Mouse (Mus musculus) hindbrain, postnatal 0 days (tissue): ENCODE measurements around the gene Hk1. TPM values are rescaled to one million over a fixed set of nuclear protein-coding genes. Genes with fewer than 3 reads are reported as not detected.
A peak's percentile ranks its signal among the peaks of the same experiment; 100 is the strongest.

Experiments used
- ATAC-seq: fragments of 200-750 bp; cut with Nextera tagmentation; 2 replicates; pipeline ENCODE4 v1.8.0; 2017; ENCODE audit warnings: mild to moderate bottlenecking, moderate TSS enrichment, moderate library complexity
- DNase-seq: peaks from one replicate; pipeline ENCODE4 v3.0.0-alpha.2; 2015; ENCODE audit warnings: low spot score
- H3K27ac ChIP-seq: fragments of 300-500 bp; sonication (generic); 2 replicates; pipeline ENCODE4 v1.5.1; 2014; ENCODE audit warnings: mild to moderate bottlenecking
- H3K27me3 ChIP-seq: fragments of 300-500 bp; sonication (generic); 2 replicates; pipeline ENCODE4 v1.6.1; 2014; ENCODE audit warnings: low read length, mixed read lengths; ENCODE audit not compliant: insufficient read depth
- H3K36me3 ChIP-seq: fragments of 300-500 bp; sonication (generic); 2 replicates; pipeline ENCODE4 v1.6.1; 2014; ENCODE audit warnings: low read length, mixed read lengths; ENCODE audit not compliant: insufficient read depth
- H3K4me1 ChIP-seq: fragments of 300-500 bp; sonication (generic); 2 replicates; pipeline ENCODE4 v1.6.1; 2014; ENCODE audit warnings: antibody characterized with exemption, low read length, mixed read lengths; ENCODE audit not compliant: insufficient read depth
- H3K4me2 ChIP-seq: fragments of 300-500 bp; sonication (generic); 2 replicates; pipeline ENCODE4 v1.6.1; 2014; ENCODE audit warnings: low read depth, mild to moderate bottlenecking, low read length, moderate library complexity, mixed read lengths
- H3K4me3 ChIP-seq: fragments of 300-500 bp; sonication (generic); 2 replicates; pipeline ENCODE4 v1.5.1; 2014; ENCODE audit warnings: low read length
- H3K9ac ChIP-seq: fragments of 300-500 bp; sonication (generic); replicated peaks from 2 replicates; pipeline ENCODE4 v1.6.1; 2014; ENCODE audit warnings: mild to moderate bottlenecking, low read length, moderate library complexity, mixed read lengths
- H3K9me3 ChIP-seq: fragments of 300-500 bp; sonication (generic); 2 replicates; pipeline ENCODE4 v1.6.1; 2016; ENCODE audit warnings: low read length, mixed read lengths
- CTCF ChIP-seq: IDR thresholded peaks from 2 replicates; pipeline ENCODE4 v1.5.1; 2016; ENCODE audit warnings: antibody characterized with exemption, control low read depth, low read depth
- WGBS: fragments of 180-500 bp; shearing (Covaris S2); extraction: QIAGEN DNeasy Blood & Tissue Kit; methylation state at CpG from one replicate; pipeline ENCODE4 v1.1.7; 2014; 5-methylcytosine and 5-hydroxymethylcytosine counted together
- polyA plus RNA-seq: library from polyadenylated mRNA; unstranded; fragments of >200 nt; fragmentation: Nextera tagmentation; extraction: Ambion mirVana; gene quantifications from 2 replicates; pipeline ENCODE4 v1.2.1, GENCODE M21; 2015
- total RNA-seq: library from RNA; depleted of rRNA; stranded (reverse); fragments of >200 nt; gene quantifications from 2 replicates; pipeline ENCODE4 v1.2.3, GENCODE M21; 2014

Gene Hk1
- total and polyA plus RNA-seq, 2 experiments from 2014 or later: 99.6 to 144 TPM

DNA sequence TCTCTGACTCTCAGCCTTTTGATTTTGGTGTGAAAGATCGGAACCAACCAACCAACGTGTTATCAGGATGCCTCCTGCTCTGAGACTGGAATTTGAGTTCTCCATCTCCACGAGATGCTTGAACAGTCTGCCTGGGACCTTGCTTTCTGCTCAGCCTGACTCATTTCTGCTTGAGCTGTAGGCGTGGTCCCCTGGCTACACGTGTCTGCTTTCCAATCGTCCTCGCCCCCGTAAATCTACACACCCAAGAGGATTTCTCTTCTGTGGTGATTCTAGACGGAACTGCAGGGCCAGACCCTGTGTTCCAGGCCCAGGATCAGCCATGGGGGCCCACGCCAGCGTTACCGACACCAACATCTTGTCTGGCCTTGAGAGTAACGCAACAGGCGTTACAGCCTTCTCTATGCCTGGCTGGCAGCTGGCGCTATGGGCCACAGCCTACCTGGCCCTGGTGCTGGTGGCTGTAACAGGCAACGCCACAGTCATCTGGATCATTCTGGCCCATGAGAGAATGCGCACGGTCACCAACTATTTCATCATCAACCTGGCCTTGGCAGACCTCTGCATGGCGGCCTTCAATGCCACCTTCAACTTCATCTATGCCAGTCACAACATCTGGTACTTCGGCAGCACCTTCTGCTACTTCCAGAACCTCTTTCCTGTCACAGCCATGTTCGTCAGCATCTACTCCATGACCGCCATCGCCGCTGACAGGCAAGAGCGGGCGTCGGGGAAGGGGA is 127.0 kb downstream of the Hk1 start:
- TF ChIP-seq CTCF: no peak
- Histone ChIP-seq H3K27ac (no peak overlapping the region), H3K27me3 (no peaks in the 10 kb centered on the region), H3K36me3 (no peaks in the 10 kb centered on the region), H3K4me1 (peaks cover 5% of the 10 kb centered on the region; the same call in 1 of the 2 replicates), H3K4me2 (no peak overlapping the region), H3K9ac (no peak overlapping the region), H3K4me3 (no peak overlapping the region), H3K9me3 (no peaks in the 10 kb centered on the region)
- no peak for ATAC-seq
- DNase-seq: no peak
- WGBS: 89% methylated on average over 27 of the region's 27 CpGs

DNA sequence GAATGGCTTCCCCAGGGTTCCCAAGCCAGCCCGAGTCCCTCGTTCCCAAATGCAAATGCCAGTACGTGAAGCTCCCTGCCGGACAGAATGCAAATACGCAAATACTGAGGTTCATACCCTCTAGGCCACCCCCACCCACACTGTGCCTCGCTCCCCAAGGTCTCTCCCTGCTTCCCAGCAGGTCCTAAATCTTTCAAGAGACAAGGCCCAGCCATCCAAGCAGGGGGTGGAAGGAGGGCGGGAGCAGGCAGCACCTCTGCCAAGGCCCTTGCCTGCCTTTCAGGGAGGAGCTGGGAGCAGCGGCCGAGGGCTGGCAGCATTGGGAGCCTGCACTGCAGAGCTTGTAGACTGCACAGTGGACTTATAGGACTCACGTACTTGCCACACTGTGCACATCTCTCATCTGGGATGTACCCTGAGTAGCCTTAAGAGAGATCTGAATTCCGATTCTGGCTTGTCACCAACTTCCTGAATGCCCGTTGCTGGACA is 127.7 kb downstream of the Hk1 start, which contains the start of gene Tacr2:
Gene Tacr2, plus strand, starts transcription at position 439 of the 489 bp plus-strand sequence.
- Histone ChIP-seq H3K4me2 (no peak within 1 kb of the TSS), H3K27me3 (no peaks in the 10 kb centered on the region), H3K4me3 (no peak within 1 kb of the TSS), H3K4me1 (peaks cover 5% of the 10 kb centered on the region; the same call in 1 of the 2 replicates), H3K9ac (no peak within 1 kb of the TSS), H3K36me3 (no peaks in the 10 kb centered on the region), H3K27ac (no peak within 1 kb of the TSS), H3K9me3 (no peaks in the 10 kb centered on the region)
- 42% methylated on average over 12 of the region's 12 CpGs for WGBS
- no peak for ATAC-seq
- TF ChIP-seq CTCF: no peak
- no peak for DNase-seq

DNA sequence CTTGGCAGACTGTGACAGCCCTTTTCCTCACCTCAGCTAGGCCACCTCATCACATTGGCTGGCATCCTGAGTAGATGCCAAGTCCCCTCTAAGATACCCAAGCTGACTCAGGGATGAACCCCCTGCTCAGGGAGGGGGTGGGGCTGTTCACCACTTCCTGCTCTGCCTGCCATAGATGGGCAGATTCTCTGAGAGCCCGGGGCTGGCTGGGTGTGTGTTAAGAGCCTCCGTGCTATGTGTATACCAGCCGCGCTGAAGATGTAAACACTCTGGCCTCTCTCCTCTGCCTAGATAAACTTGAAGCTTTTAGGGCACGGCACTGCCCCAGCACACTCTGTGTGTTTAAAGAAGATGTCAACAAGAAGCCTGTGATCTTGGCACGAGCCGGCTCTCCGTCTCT is 131.9 kb downstream of the Hk1 start:
- Histone ChIP-seq H3K27me3 (no peaks in the 10 kb centered on the region), H3K36me3 (no peaks in the 10 kb centered on the region), H3K4me1 (peaks cover 5% of the 10 kb centered on the region; the same call in 1 of the 2 replicates), H3K27ac (no peak overlapping the region), H3K4me3 (no peak overlapping the region), H3K4me2 (no peak overlapping the region), H3K9ac (no peak overlapping the region), H3K9me3 (no peaks in the 10 kb centered on the region)
- ATAC-seq (no peak), DNase-seq (no peak)
- no peak for TF ChIP-seq CTCF
- WGBS: 40% methylated on average over 8 of the region's 8 CpGs

DNA sequence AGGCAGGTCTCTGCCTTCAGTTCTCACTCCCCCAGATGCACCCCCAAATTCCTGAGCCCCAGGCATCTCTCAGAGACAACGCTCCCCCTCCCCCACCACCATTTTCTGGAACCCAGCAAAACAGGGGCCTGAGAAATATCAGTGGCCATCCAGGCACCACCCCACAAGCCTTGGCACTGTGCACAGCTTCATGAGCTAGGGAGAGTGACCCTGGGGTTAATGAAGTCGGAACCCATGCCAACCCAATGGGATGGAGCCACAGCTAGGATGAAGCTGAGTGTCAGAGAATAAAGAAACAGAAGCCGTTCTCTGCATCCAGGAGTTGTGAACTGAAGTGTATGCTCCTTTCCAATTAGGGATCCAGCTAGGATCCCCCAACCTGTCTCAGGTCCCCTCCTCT is 132.6 kb downstream of the Hk1 start:
- Histone ChIP-seq H3K27ac (no peak overlapping the region), H3K27me3 (no peaks in the 10 kb centered on the region), H3K4me3 (no peak overlapping the region), H3K9me3 (no peaks in the 10 kb centered on the region), H3K9ac (no peak overlapping the region), H3K36me3 (no peaks in the 10 kb centered on the region), H3K4me2 (no peak overlapping the region), H3K4me1 (peaks cover 5% of the 10 kb centered on the region; the same call in 1 of the 2 replicates)
- DNase-seq: peak; percentile 51
- TF ChIP-seq CTCF: no peak
- 47% methylated on average over 3 of the region's 3 CpGs for WGBS
- no peak for ATAC-seq

GRCm38 (mm10) chr10:62244067-62244466 is 135.6 kb downstream of the Hk1 start:
- H3K27me3 ChIP-seq: no peaks in the 10 kb centered on the region
- TF ChIP-seq CTCF: no peak
- no peaks in the 10 kb centered on the region for H3K9me3 ChIP-seq
- H3K27ac ChIP-seq: no peak overlapping the region
- DNase-seq: no peak
- no peak for ATAC-seq
- no peak overlapping the region for H3K9ac ChIP-seq
- H3K4me2 ChIP-seq: no peak overlapping the region
- H3K36me3 ChIP-seq: no peaks in the 10 kb centered on the region
- WGBS: 91% methylated on average over 9 of the region's 9 CpGs
- H3K4me1 ChIP-seq: peaks cover 5% of the 10 kb centered on the region; the same call in 1 of the 2 replicates
- no peak overlapping the region for H3K4me3 ChIP-seq

- TF ChIP-seq CTCF: peak; percentile 77
- H3K27me3 ChIP-seq: no peaks in the 10 kb centered on the region
- no peak overlapping the region for H3K9ac ChIP-seq
- H3K4me3 ChIP-seq: no peak overlapping the region
- H3K4me1 ChIP-seq: peaks cover 3% of the 10 kb centered on the region; the same call in 1 of the 2 replicates
- no peak overlapping the region for H3K4me2 ChIP-seq
- DNase-seq (peak; percentile 76), ATAC-seq (0 out of 2 replicates have a peak, but pooled peaks have one; percentile 39)
- H3K9me3 ChIP-seq: no peaks in the 10 kb centered on the region
- no peaks in the 10 kb centered on the region for H3K36me3 ChIP-seq
- 56% methylated on average over 13 of the region's 13 CpGs for WGBS
- no peak overlapping the region for H3K27ac ChIP-seq
Measured at GRCm38 (mm10) chr10:62242896-62243295, 136.8 kb downstream of the Hk1 start.

GRCm38 (mm10) chr10:62242358-62242757 is 137.3 kb downstream of the Hk1 start:
- no peaks in the 10 kb centered on the region for H3K9me3 ChIP-seq

More at GRCm38 (mm10) chr10:62242358-62242757, 137.3 kb downstream of the Hk1 start:
- Histone ChIP-seq H3K4me2 (no peak overlapping the region), H3K27me3 (no peaks in the 10 kb centered on the region), H3K36me3 (no peaks in the 10 kb centered on the region), H3K4me1 (no peaks in the 10 kb centered on the region; the same call in 1 of the 2 replicates), H3K27ac (no peak overlapping the region), H3K9ac (no peak overlapping the region), H3K4me3 (no peak overlapping the region)
- 81% methylated on average over 10 of the region's 10 CpGs for WGBS
- ATAC-seq: 0 out of 2 replicates have a peak, but pooled peaks have one; percentile 6
- no peak for TF ChIP-seq CTCF
- no peak for DNase-seq
